Mouse (Mus musculus) neural tube, embryonic 11.5 days (tissue): ENCODE data around the gene Akap7. TPM values are rescaled to one million over a fixed set of nuclear protein-coding genes. Genes with fewer than 3 reads are reported as not detected.

Experiments used
- ATAC-seq: fragments of 200-750 bp; cut with Nextera tagmentation; 2 replicates; pipeline ENCODE4 v1.8.0; 2017; ENCODE audit warnings: moderate number of reproducible peaks, mild to moderate bottlenecking, moderate TSS enrichment, moderate library complexity; ENCODE audit not compliant: insufficient read depth, low FRiP score, low TSS enrichment
- DNase-seq: peaks from one replicate; pipeline ENCODE4 v3.0.0-alpha.2; 2015; ENCODE audit warnings: low spot score
- H3K27ac ChIP-seq: fragments of 300-500 bp; sonication (generic); 2 replicates; pipeline ENCODE4 v1.5.1; 2014; ENCODE audit warnings: low read depth, mild to moderate bottlenecking, low read length
- H3K27me3 ChIP-seq: fragments of 300-500 bp; sonication (generic); 2 replicates; pipeline ENCODE4 v1.6.1; 2014; ENCODE audit warnings: mild to moderate bottlenecking, low read length, mixed read lengths; ENCODE audit not compliant: control insufficient read depth, insufficient read depth
- H3K36me3 ChIP-seq: fragments of 300-500 bp; sonication (generic); 2 replicates; pipeline ENCODE4 v1.6.1; 2014; ENCODE audit warnings: mild to moderate bottlenecking, low read length, moderate library complexity, mixed read lengths; ENCODE audit not compliant: control insufficient read depth, insufficient read depth
- H3K4me1 ChIP-seq: fragments of 300-500 bp; sonication (generic); 2 replicates; pipeline ENCODE4 v1.6.1; 2014; ENCODE audit warnings: low read length, mixed read lengths; ENCODE audit not compliant: control insufficient read depth, insufficient read depth
- H3K4me2 ChIP-seq: fragments of 300-500 bp; sonication (generic); 2 replicates; pipeline ENCODE4 v1.6.1; 2014; ENCODE audit warnings: low read depth, mild to moderate bottlenecking, moderate library complexity
- H3K4me3 ChIP-seq: fragments of 300-500 bp; sonication (generic); 2 replicates; pipeline ENCODE4 v1.5.1; 2014; ENCODE audit warnings: low read depth, low read length
- H3K9ac ChIP-seq: fragments of 300-500 bp; sonication (generic); 2 replicates; pipeline ENCODE4 v1.6.1; 2014; ENCODE audit warnings: mild to moderate bottlenecking, low read length
- H3K9me3 ChIP-seq: fragments of 300-500 bp; sonication (generic); 2 replicates; pipeline ENCODE4 v1.6.1; 2016; ENCODE audit warnings: low read length; ENCODE audit not compliant: control insufficient read depth
- WGBS: fragments of 180-500 bp; shearing (Covaris S2); extraction: QIAGEN DNeasy Blood & Tissue Kit; methylation state at CpG from one replicate; pipeline ENCODE4 v1.1.7; 2014; 5-methylcytosine and 5-hydroxymethylcytosine counted together
- polyA plus RNA-seq: library from polyadenylated mRNA; unstranded; fragments of >200 nt; fragmentation: Nextera tagmentation; extraction: Ambion mirVana; gene quantifications from 2 replicates; pipeline ENCODE4 v1.2.1, GENCODE M21; 2014

Akap7 gene
- polyA plus RNA-seq, 1 experiment from 2014 or later = 24.0 TPM

DNA sequence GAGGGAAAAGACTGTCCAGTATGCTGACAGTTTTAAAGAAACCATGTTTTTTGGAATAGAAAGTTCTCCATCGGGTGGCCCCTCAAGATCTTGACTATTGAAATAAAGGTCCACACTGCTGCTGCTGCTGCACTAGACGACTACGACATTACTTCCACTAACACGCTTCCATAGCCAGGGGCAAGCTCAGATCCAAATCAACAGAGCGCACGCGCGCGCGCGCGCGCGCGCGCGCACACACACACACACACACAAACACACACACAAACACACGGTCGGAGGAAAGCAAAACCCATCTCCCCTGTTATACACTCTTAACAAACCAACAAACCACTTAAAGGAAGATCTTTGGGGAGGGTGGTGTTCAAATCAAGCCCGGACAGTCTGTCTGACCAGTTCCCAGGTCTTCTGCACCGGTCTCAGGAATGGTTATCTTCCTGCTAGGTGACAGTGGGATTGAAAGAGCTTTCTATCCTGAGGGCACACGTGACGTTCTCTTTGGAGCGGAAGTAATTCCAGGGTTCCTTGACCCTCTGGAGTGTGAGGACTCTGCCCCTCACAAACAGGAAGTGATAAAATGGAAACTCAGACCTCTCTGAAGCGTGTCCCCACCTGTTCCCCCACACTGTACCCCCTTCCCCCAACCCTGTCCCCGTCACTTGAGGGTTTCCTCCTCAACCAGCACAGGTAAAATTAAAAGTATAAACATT is 32.9 kb downstream of the Akap7 start:
- 88% methylated on average over 26 of the region's 26 CpGs for WGBS
- ATAC-seq (no peak), DNase-seq (no peak)

DNA sequence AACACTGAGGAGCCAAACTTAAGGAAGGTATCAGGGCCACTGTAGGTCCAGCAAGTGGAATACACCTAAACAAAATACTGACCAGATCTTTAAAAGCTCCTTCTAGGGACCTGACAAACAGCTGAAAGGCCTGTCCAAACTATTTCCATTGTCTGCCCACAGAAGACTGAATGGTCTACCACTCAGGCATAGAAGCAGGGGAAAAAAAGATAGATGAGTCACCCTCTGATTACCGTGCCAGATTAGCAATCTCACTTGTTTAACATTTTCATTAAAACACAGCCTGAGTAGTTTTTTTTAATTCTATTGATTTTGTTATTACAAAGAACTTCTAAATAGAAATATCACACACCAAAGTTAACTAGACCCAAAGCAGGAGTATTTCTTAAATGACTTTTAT is 33.9 kb downstream of the Akap7 start:
- no peak for DNase-seq
- Histone ChIP-seq H3K27ac (no peak overlapping the region), H3K36me3 (no peaks in the 10 kb centered on the region), H3K4me2 (no peak overlapping the region), H3K27me3 (no peaks in the 10 kb centered on the region), H3K4me3 (no peak overlapping the region), H3K4me1 (no peaks in the 10 kb centered on the region), H3K9me3 (no peaks in the 10 kb centered on the region), H3K9ac (no peak overlapping the region)
- 76% methylated on average over 1 of the region's 1 CpGs for WGBS
- ATAC-seq = no peak

More for the DNA sequence above, 32.9 kb downstream of the Akap7 start:
- H3K4me1 ChIP-seq = no peaks in the 10 kb centered on the region
- H3K4me2 ChIP-seq = no peak overlapping the region
- H3K27me3 ChIP-seq = no peaks in the 10 kb centered on the region
- H3K9ac ChIP-seq = no peak overlapping the region
- H3K4me3 ChIP-seq = no peak overlapping the region
- H3K9me3 ChIP-seq = no peaks in the 10 kb centered on the region
- H3K36me3 ChIP-seq = no peaks in the 10 kb centered on the region
- H3K27ac ChIP-seq = no peak overlapping the region

DNA sequence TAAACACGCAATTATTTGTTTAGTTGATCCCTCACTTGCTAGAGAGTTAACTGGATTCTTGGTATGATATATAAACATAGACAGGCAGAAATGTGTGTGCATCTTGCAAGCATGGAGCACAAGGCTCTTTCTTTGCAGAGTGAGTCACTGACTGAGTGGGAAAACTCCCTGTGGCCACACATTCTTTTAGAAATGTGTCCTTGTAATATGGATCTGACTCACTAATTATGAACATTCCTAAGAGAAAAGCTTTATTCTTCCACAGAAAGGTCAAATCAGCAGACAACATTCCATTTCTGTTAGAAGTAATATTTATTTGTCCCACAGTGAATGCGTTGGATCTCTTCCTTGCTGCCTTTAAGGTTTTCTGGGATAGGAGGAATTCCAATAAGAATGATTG is 35.9 kb downstream of the Akap7 start:
- no peak overlapping the region for H3K4me3 ChIP-seq
- 87% methylated on average over 2 of the region's 2 CpGs for WGBS
- no peak overlapping the region for H3K9ac ChIP-seq
- no peak for DNase-seq
- H3K27me3 ChIP-seq = no peaks in the 10 kb centered on the region
- no peak for ATAC-seq
- no peak overlapping the region for H3K27ac ChIP-seq
- H3K4me1 ChIP-seq = no peaks in the 10 kb centered on the region
- no peaks in the 10 kb centered on the region for H3K9me3 ChIP-seq
- no peak overlapping the region for H3K4me2 ChIP-seq
- no peaks in the 10 kb centered on the region for H3K36me3 ChIP-seq

DNA sequence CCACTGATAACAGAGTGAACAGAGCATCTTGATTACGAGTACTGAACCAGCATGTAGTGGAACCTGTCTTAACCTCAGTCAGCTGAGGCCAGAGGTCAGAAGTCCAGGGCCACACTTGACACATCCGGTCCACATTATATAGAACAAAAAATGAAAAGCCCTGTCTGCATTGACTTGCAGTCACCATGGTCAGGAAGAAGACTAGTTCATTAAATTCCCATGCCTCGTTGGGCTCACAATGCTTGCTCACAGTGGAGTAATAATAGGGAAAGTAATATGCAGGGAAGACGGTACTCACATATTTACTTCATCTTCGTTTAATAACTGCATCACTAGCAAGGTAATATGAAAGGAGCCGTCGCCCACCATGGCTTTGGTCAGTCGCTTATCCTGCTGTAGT is 36.5 kb downstream of the Akap7 start:
- H3K9me3 ChIP-seq = no peaks in the 10 kb centered on the region
- no peak overlapping the region for H3K4me2 ChIP-seq
- no peak overlapping the region for H3K4me3 ChIP-seq
- ATAC-seq (no peak), DNase-seq (no peak)
- no peaks in the 10 kb centered on the region for H3K4me1 ChIP-seq
- no peak overlapping the region for H3K27ac ChIP-seq
- no peaks in the 10 kb centered on the region for H3K36me3 ChIP-seq
- H3K27me3 ChIP-seq = no peaks in the 10 kb centered on the region
- H3K9ac ChIP-seq = no peak overlapping the region
- 94% methylated on average over 8 of the region's 8 CpGs for WGBS

DNA sequence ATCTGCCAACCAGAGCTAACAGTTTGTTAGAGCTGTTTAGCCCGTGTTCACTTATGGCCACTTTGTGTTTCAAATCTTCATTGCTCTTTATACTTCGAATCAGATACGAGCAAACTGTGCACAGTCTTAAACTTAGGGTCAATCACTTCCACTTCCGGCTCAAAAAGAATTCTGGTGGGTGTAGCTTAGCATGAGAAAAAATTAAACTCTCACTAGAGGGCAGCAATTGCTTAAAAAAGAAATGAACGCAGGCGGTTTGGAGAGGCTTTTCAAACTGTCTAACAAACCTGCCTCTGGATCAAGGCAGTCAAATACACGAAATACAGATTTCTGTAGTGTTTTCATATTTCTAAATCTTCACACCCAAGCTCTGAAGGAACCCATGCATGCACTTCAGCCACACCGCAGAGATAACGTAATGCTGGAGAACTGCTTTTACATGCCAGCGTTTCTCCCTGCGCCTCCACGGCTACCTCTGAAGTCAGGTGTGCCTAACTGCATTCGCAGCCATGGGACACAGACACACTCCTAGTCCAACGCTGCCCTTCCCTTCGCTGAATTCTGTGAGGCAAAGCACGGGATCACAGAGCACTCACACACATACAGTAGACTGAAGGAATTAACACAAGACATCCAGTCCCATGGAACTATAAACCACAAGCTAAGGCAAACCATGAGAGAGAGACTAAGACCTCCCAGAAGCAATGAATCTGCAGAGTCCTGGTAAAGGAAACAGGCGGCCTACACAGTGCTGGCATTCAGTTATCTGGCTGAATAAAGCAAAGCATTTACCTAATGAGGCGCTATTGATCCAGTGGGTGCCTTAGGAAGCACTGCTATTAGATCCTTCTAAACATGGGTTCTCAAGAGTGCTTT is 39.0 kb downstream of the Akap7 start:
- H3K36me3 ChIP-seq = no peaks in the 10 kb centered on the region
- no peaks in the 10 kb centered on the region for H3K9me3 ChIP-seq
- no peaks in the 10 kb centered on the region for H3K27me3 ChIP-seq
- 57% methylated on average over 18 of the region's 18 CpGs for WGBS
- H3K4me2 ChIP-seq = no peak overlapping the region
- H3K9ac ChIP-seq = no peak overlapping the region
- no peak overlapping the region for H3K4me3 ChIP-seq
- H3K4me1 ChIP-seq = no peaks in the 10 kb centered on the region
- no peak overlapping the region for H3K27ac ChIP-seq
- ATAC-seq = peak; percentile 52
- no peak for DNase-seq

DNA sequence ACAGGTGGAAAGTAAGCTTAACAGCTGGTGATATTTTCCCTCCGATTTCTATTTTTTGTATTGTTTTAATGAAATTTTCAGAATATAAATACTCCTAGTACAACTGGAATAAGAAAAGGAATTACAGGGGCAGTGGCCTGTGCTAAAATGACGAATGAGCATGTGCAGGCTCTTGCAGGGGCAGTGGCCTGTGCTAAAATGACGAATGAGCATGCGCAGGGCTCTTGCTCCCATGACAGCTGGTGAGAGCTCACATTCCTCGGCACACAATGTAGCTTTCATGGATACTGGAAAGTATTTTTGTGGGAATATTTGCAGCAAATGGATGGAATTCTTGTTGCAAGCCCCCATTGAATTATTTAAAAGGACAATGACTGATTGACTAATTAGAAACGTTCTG is 46.5 kb downstream of the Akap7 start:
- WGBS = 51% methylated on average over 6 of the region's 6 CpGs
- DNase-seq (peak; percentile 56), ATAC-seq (0 out of 2 replicates have a peak, but pooled peaks have one; percentile 35)
- Histone ChIP-seq H3K4me1 (no peaks in the 10 kb centered on the region), H3K4me3 (no peak overlapping the region), H3K4me2 (no peak overlapping the region), H3K27ac (no peak overlapping the region), H3K36me3 (no peaks in the 10 kb centered on the region), H3K9ac (no peak overlapping the region), H3K9me3 (no peaks in the 10 kb centered on the region), H3K27me3 (no peaks in the 10 kb centered on the region)

DNA sequence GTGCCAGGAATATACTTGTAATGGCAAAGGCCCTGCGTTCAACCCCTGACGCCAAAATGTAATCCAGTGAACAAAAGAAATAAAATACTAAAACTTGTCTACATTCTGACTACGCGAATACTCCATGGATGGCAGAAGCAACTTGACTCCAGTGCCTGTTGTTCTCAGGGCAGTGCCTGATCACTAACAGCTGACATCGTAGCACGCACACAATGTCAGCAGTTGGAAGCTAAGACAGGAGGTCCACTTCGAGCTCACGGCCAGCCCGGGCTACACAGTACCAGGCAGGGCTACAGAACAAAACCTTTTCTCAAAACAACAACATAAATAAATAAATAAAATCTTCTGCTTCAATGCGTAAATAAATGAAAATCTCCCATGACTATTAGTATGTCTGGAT is 46.9 kb downstream of the Akap7 start:
- no peaks in the 10 kb centered on the region for H3K9me3 ChIP-seq
- no peak overlapping the region for H3K4me3 ChIP-seq
- ATAC-seq = no peak
- WGBS = 84% methylated on average over 10 of the region's 10 CpGs
- no peak overlapping the region for H3K27ac ChIP-seq
- no peaks in the 10 kb centered on the region for H3K36me3 ChIP-seq
- no peak overlapping the region for H3K9ac ChIP-seq
- no peaks in the 10 kb centered on the region for H3K27me3 ChIP-seq
- no peak overlapping the region for H3K4me2 ChIP-seq
- no peaks in the 10 kb centered on the region for H3K4me1 ChIP-seq
- DNase-seq = no peak

DNA sequence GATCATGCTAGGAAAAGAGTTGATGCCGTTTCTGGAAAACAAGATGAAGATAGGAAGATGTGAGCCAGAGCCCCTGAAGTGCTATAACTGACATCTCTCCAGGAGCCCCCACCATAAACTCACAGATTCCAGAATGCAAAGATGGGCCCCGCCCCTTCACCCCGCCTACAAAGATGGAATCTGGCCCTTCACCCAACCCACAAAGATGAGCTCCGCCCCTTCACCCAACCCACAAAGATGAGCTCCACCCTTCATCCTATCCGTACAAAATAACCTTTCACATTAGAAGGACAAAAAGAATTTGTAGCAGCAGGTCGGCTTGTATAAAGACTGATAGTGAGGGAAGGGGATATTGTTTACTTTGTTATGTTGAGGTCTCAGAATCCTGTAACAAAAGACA is 49.5 kb downstream of the Akap7 start:
- Histone ChIP-seq H3K9ac (no peak overlapping the region), H3K9me3 (no peaks in the 10 kb centered on the region), H3K4me3 (no peak overlapping the region), H3K4me2 (no peak overlapping the region), H3K27me3 (no peaks in the 10 kb centered on the region), H3K27ac (no peak overlapping the region), H3K36me3 (no peaks in the 10 kb centered on the region), H3K4me1 (no peaks in the 10 kb centered on the region)
- no peak for ATAC-seq
- no peak for DNase-seq
- 87% methylated on average over 6 of the region's 6 CpGs for WGBS

DNA sequence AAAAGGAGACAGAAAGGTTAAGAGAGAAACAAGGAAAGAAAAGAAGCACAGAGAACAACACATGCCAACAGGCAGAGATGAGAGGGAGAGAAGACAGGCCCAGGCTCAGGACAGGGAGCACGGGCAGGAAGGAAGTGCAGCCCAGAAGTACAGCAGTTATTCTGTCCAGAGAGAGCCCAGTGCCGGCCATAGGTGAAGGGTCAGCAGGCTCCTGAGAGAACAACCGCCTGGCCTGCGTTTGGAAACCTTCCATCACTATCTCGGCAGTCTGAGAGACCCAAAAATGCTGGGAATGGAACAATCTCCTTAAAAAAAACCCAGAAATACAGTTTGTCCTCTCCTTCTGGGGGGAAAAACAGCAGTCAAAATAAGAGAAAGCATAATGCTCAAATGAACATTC is 50.2 kb downstream of the Akap7 start:
- no peaks in the 10 kb centered on the region for H3K9me3 ChIP-seq
- WGBS = 81% methylated on average over 5 of the region's 5 CpGs
- ATAC-seq = no peak
- no peak overlapping the region for H3K4me3 ChIP-seq
- H3K9ac ChIP-seq = no peak overlapping the region
- no peak overlapping the region for H3K27ac ChIP-seq
- no peaks in the 10 kb centered on the region for H3K27me3 ChIP-seq
- DNase-seq = no peak
- H3K36me3 ChIP-seq = no peaks in the 10 kb centered on the region
- H3K4me1 ChIP-seq = no peaks in the 10 kb centered on the region
- H3K4me2 ChIP-seq = no peak overlapping the region
